9 mouse cellular contexts compared by ENCODE assay signal in the genomic region with DNA sequence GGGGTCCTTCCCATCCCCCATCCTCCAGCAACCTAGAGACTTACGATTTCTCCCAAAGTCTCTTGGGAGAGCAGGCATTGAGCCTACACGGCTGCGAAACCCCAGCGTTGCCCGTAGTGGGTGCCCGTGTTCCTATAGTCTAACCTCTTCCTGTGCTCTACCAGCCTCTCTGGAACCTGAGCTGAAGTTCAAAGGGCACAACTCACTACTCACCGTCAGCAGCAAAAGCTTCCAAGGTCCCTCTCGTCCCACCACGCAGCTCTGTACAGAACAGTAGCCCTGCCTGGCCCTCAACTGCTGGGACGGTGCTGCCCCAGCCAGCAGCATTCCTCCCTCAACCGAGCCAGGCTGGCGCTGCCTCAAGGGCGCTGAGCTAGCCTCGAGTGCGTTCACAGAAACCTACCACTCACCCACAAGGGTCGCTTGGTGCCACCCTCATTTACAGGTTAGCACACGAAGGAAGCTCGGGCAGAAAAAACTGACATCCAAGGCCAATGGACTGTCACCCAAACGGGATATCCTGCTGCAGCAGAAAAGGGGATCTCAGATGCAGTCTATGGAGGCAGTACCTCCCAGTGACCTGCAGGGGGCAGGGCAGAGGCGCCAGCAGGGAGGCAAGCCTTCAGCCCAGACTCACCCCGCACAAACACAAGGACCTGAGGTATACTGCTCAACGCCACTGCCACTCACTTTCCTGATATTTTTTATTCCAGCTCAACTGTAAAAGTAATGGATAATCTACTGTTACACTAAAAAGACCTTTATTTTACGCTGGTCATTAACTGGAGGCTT.
DNase-seq lines count a peak whose midpoint lies in the region; ATAC-seq and TF ChIP-seq lines count a peak whose summit lies in the region.
"Had no signal": no experiment of that assay in that cellular context is flagged by ENCODE, and none has a peak within 500 bp of the region (broad histone marks: within the 10 kb centered on the region; RNA-seq: fewer than 3 reads in every experiment).

No protein-coding gene starts in this region.

- no peaks in the 10 kb centered on the region for H3K9me3 ChIP-seq in midbrain, embryonic 10.5 days (replicated peaks)
- H3K9me3 ChIP-seq in midbrain, embryonic 16.5 days (replicated peaks; ENCODE audit: control insufficient read depth, low read length, poor library complexity, severe bottlenecking): no peaks in the 10 kb centered on the region

- no peaks in the 10 kb centered on the region for H3K27me3 ChIP-seq in midbrain, embryonic 10.5 days (ENCODE audit: low read depth, poor library complexity, severe bottlenecking)
- no peaks in the 10 kb centered on the region for H3K27me3 ChIP-seq in midbrain, embryonic 16.5 days (ENCODE audit: control insufficient read depth, insufficient read depth, low read depth, low read length)
- H3K27me3 ChIP-seq in kidney, adult 2 months (replicated peaks; ENCODE audit: control insufficient read depth, insufficient read depth, low read length): no peaks in the 10 kb centered on the region
- H3K27me3 ChIP-seq in splenic B cell, adult 2 months (ENCODE audit: control insufficient read depth, insufficient read depth, low read length, poor library complexity, severe bottlenecking): no peaks in the 10 kb centered on the region; the same call in 1 of the 2 replicates
- H3K27me3 ChIP-seq: megakaryocyte, embryonic 14.5 days had no signal

- no peak for TF ChIP-seq POLR2A in kidney, adult 2 months (IDR thresholded peaks at IDR 0.05; ENCODE audit: low read depth, low read length)

- no peak overlapping the region for H3K27ac ChIP-seq in midbrain, embryonic 10.5 days (replicated peaks)
- no peak overlapping the region for H3K27ac ChIP-seq in midbrain, embryonic 16.5 days (ENCODE audit: low read length)
- no peak overlapping the region for H3K27ac ChIP-seq in kidney, adult 2 months (ENCODE audit: insufficient read depth, low read depth, low read length)

- peak; percentile 88 for TF ChIP-seq CTCF in kidney, adult 2 months (conservative IDR thresholded peaks at IDR 0.05; ENCODE audit: insufficient read depth, insufficient read length, low read depth, low read length)

- DNase-seq in adrenal gland, adult (ENCODE audit: inconsistent age in 2 of 2, low spot score in 1 of 2): peak; percentile 46 to 81
- DNase-seq in adrenal gland, adult 8-10 months: no peak
- peak; percentile 64 for DNase-seq in midbrain, embryonic 10.5 days (ENCODE audit: low spot score)
- DNase-seq in cerebellum, postnatal 10 days: peak; percentile 76 to 81
- DNase-seq in kidney, adult 2 months: peak; percentile 57
- DNase-seq in lung, postnatal 10 days: peak; percentile 41
- DNase-seq in splenic B cell, adult 2 months (ENCODE audit: low read depth, low spot score): peak; percentile 3

- no peak overlapping the region for H3K4me3 ChIP-seq in midbrain, embryonic 10.5 days
- no peak overlapping the region for H3K4me3 ChIP-seq in midbrain, embryonic 16.5 days (ENCODE audit: low read depth, low read length)
- no peak overlapping the region for H3K4me3 ChIP-seq in kidney, adult 2 months (ENCODE audit: insufficient read depth, low read depth, low read length)

- no peak overlapping the region for H3K9ac ChIP-seq in midbrain, embryonic 16.5 days (ENCODE audit: low read depth, low read length)

- H3K4me1 ChIP-seq in midbrain, embryonic 10.5 days: peaks cover 22% of the 10 kb centered on the region
- H3K4me1 ChIP-seq in midbrain, embryonic 16.5 days (ENCODE audit: control insufficient read depth, insufficient read depth, low read length): 0 out of 2 replicates have a peak, but pooled peaks cover 2% of the 10 kb centered on the region
- 0 out of 2 replicates have a peak, but pooled peaks cover 2% of the 10 kb centered on the region for H3K4me1 ChIP-seq in kidney, adult 2 months (ENCODE audit: control insufficient read depth, insufficient read depth, low read length)
- H3K4me1 ChIP-seq: megakaryocyte, embryonic 14.5 days had no signal

- H3K4me2 ChIP-seq in midbrain, embryonic 16.5 days (ENCODE audit: low read length): no peak overlapping the region

- H3K36me3 ChIP-seq in midbrain, embryonic 10.5 days: no peaks in the 10 kb centered on the region
- H3K36me3 ChIP-seq in midbrain, embryonic 16.5 days (ENCODE audit: control insufficient read depth, insufficient read depth, low read length): no peaks in the 10 kb centered on the region
- no peaks in the 10 kb centered on the region for H3K36me3 ChIP-seq in kidney, adult 2 months (ENCODE audit: control insufficient read depth, insufficient read depth, low read length)
- no peaks in the 10 kb centered on the region for H3K36me3 ChIP-seq in splenic B cell, adult 2 months (ENCODE audit: control insufficient read depth, insufficient read depth, low read length, poor library complexity, severe bottlenecking)

- WGBS in midbrain, embryonic 10.5 days: 50% methylated on average over 23 of the region's 23 CpGs
- WGBS in midbrain, embryonic 16.5 days: 49% methylated on average over 23 of the region's 23 CpGs
- WGBS in kidney, adult 2 months: 32% methylated on average over 23 of the region's 23 CpGs

- no peak for ATAC-seq in midbrain, embryonic 16.5 days
